Mouse (Mus musculus): Measurements from ENCODE around the gene Tstd1. TPM values are rescaled to one million over a fixed set of nuclear protein-coding genes. Genes with fewer than 3 reads are reported as not detected.

Tstd1 gene
- polyA plus RNA-seq, 1 experiment from 2014 or later: 8.8 TPM

DNA sequence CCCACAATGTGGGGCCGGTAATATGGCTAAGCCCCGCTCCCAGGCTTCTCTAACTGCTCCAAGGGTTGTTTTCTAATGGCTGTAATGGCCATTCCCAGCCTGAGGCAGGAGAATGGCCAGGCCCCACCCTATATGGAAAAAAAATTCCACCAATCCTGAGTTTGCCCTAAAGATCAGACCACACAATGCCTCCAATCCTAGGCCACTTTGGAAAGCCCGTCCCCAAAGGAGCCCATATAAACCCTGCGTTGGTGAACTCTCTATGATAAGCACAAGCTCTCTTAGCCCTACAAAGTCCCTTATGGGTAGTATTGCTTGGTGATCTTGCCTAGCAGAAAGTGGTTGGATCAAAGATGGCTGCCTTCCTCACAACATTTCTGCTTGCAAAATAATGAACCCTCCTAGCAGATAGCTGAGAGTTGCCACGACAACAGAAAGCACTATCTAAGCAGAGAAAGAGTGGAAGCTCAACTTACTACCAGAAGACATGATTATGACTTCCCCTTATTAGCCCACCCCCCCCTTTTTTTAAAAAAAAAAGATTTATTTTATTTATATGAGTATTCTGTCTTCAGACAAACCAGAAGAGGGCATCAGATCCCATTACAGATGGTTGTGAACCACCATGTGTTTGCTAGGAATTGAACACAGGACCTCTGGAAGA, 47.2 kb downstream of the Tstd1 start:
- no peak overlapping the region for H3K4me3 ChIP-seq
- H3K9ac ChIP-seq: no peak overlapping the region
- no peak overlapping the region for H3K4me2 ChIP-seq
- no peaks in the 10 kb centered on the region for H3K4me1 ChIP-seq
- H3K9me3 ChIP-seq: no peaks in the 10 kb centered on the region
- WGBS: 90% methylated on average over 5 of the region's 5 CpGs
- ATAC-seq (replicated peaks): no peak
- H3K27ac ChIP-seq: no peak overlapping the region
- H3K27me3 ChIP-seq (replicated peaks): no peaks in the 10 kb centered on the region
- no peaks in the 10 kb centered on the region for H3K36me3 ChIP-seq (replicated peaks)

DNA sequence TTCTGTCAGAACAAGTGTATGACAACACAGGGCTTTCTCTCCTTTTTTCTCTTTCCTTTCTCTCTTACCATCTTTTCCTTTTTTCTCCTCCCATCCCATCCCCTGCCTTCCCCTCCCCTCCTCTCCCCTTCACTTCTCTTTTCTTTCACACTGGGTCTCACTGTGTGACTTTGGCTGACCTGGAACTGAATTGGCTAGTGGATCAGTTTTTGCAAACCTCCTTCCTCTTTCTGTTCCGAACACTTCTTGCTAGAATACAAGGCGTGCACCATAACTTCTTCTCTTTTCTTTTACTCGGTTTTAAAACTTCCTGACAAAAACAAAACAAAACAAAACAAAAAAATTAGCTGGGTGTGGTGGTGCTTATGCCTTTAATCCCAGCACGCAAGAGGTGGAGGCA, 47.9 kb downstream of the Tstd1 start:
- no peaks in the 10 kb centered on the region for H3K36me3 ChIP-seq (replicated peaks)
- H3K27me3 ChIP-seq (replicated peaks): no peaks in the 10 kb centered on the region
- H3K4me3 ChIP-seq: no peak overlapping the region
- 80% methylated on average over 4 of the region's 4 CpGs for WGBS
- H3K9ac ChIP-seq: no peak overlapping the region
- no peaks in the 10 kb centered on the region for H3K4me1 ChIP-seq
- no peak overlapping the region for H3K4me2 ChIP-seq
- no peak for ATAC-seq (replicated peaks)
- no peaks in the 10 kb centered on the region for H3K9me3 ChIP-seq
- H3K27ac ChIP-seq: no peak overlapping the region

DNA sequence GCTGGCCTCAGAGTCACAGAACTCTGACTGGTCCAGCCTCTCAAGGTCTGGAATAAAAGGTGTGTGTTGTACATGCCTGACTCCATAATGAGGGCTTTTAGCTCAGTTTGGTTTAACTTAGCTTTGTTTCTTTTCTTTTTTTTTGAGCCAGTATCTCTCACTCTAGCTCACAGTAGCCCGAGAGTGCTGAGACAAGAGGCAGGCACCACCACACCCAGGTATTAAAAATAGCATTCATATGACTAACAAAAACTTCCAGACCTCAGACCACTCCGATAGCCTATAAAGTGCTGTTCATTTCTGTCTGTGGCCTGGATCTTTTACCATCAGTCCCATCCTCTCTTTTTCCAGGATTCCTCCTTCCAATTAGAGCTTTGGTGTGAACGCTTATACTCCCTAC, 51.0 kb downstream of the Tstd1 start:
- H3K27me3 ChIP-seq (replicated peaks): no peaks in the 10 kb centered on the region
- 92% methylated on average over 3 of the region's 3 CpGs for WGBS
- ATAC-seq (replicated peaks): no peak
- no peaks in the 10 kb centered on the region for H3K36me3 ChIP-seq (replicated peaks)
- H3K9me3 ChIP-seq: no peaks in the 10 kb centered on the region
- no peak overlapping the region for H3K27ac ChIP-seq
- H3K4me1 ChIP-seq: no peaks in the 10 kb centered on the region
- no peak overlapping the region for H3K4me2 ChIP-seq
- no peak overlapping the region for H3K4me3 ChIP-seq
- no peak overlapping the region for H3K9ac ChIP-seq

Other genes starting within 250 kb of the Tstd1 start
- 17.9 and 19.4 TPM in 2 replicates for gene Pcp4l1, start 222.6 kb upstream of the Tstd1 start, polyA plus RNA-seq (2015; fragmentation: Nextera tagmentation; extraction: Ambion mirVana)
- 0.23 and 0.34 TPM in 2 replicates for gene Nr1i3, start 204.9 kb upstream of the Tstd1 start, polyA plus RNA-seq (2015; fragmentation: Nextera tagmentation; extraction: Ambion mirVana)
- 48.1 and 56.5 TPM in 2 replicates for gene Tomm40l, start 196.4 kb upstream of the Tstd1 start, polyA plus RNA-seq (2015; fragmentation: Nextera tagmentation; extraction: Ambion mirVana)
- gene Apoa2, start 193.8 kb upstream of the Tstd1 start, polyA plus RNA-seq (2015; fragmentation: Nextera tagmentation; extraction: Ambion mirVana): 3.4 and 11.6 TPM in 2 replicates
- 27.3 and 33.2 TPM in 2 replicates for gene Fcer1g, start 184.5 kb upstream of the Tstd1 start, polyA plus RNA-seq (2015; fragmentation: Nextera tagmentation; extraction: Ambion mirVana)
- 7.0 and 7.1 TPM in 2 replicates for gene Adamts4, start 168.5 kb upstream of the Tstd1 start, polyA plus RNA-seq (2015; fragmentation: Nextera tagmentation; extraction: Ambion mirVana)
- 229 and 238 TPM in 2 replicates for gene Ndufs2, start 167.5 kb upstream of the Tstd1 start, polyA plus RNA-seq (2015; fragmentation: Nextera tagmentation; extraction: Ambion mirVana)
- 112 and 116 TPM in 2 replicates for gene B4galt3, start 148.5 kb upstream of the Tstd1 start, polyA plus RNA-seq (2015; fragmentation: Nextera tagmentation; extraction: Ambion mirVana)
- gene Ppox, start 137.7 kb upstream of the Tstd1 start, polyA plus RNA-seq (2015; fragmentation: Nextera tagmentation; extraction: Ambion mirVana): 48.7 and 56.2 TPM in 2 replicates
- 119 and 122 TPM in 2 replicates for gene Usp21, start 130.9 kb upstream of the Tstd1 start, polyA plus RNA-seq (2015; fragmentation: Nextera tagmentation; extraction: Ambion mirVana)
- 99.7 and 102 TPM in 2 replicates for gene Ufc1, start 123.8 kb upstream of the Tstd1 start, polyA plus RNA-seq (2015; fragmentation: Nextera tagmentation; extraction: Ambion mirVana)
- 52.9 and 53.5 TPM in 2 replicates for gene Dedd, start 89.7 kb upstream of the Tstd1 start, polyA plus RNA-seq (2015; fragmentation: Nextera tagmentation; extraction: Ambion mirVana)
- 52.2 and 54.2 TPM in 2 replicates for gene Nit1, start 73.2 kb upstream of the Tstd1 start, polyA plus RNA-seq (2015; fragmentation: Nextera tagmentation; extraction: Ambion mirVana)
- gene Pfdn2, start 73.2 kb upstream of the Tstd1 start, polyA plus RNA-seq (2015; fragmentation: Nextera tagmentation; extraction: Ambion mirVana): 146 and 150 TPM in 2 replicates
- gene Klhdc9, start 58.1 kb upstream of the Tstd1 start, polyA plus RNA-seq (2015; fragmentation: Nextera tagmentation; extraction: Ambion mirVana): 3.3 and 4.5 TPM in 2 replicates
- 3.1 and 3.6 TPM in 2 replicates for gene Nectin4, start 48.8 kb upstream of the Tstd1 start, polyA plus RNA-seq (2015; fragmentation: Nextera tagmentation; extraction: Ambion mirVana)
- 0.66 and 0.87 TPM in 2 replicates for gene Arhgap30, start 29.9 kb upstream of the Tstd1 start, polyA plus RNA-seq (2015; fragmentation: Nextera tagmentation; extraction: Ambion mirVana)
- gene Usf1, start 7.6 kb upstream of the Tstd1 start, polyA plus RNA-seq (2015; fragmentation: Nextera tagmentation; extraction: Ambion mirVana): 205 and 216 TPM in 2 replicates
- 9.4 and 11.8 TPM in 2 replicates for gene F11r, start 18.7 kb downstream of the Tstd1 start, polyA plus RNA-seq (2015; fragmentation: Nextera tagmentation; extraction: Ambion mirVana)
- gene Alyref2, start 84.6 kb downstream of the Tstd1 start, polyA plus RNA-seq (2015; fragmentation: Nextera tagmentation; extraction: Ambion mirVana): 33.1 and 34.3 TPM in 2 replicates
- not detected in 2 replicates for gene Itln1, start 116.4 kb downstream of the Tstd1 start, polyA plus RNA-seq (2015; fragmentation: Nextera tagmentation; extraction: Ambion mirVana)
- not detected in 2 replicates for gene Cd244a, start 140.3 kb downstream of the Tstd1 start, polyA plus RNA-seq (2015; fragmentation: Nextera tagmentation; extraction: Ambion mirVana)
- 0.06 and 0.14 TPM in 2 replicates for gene Ly9, start 188.5 kb downstream of the Tstd1 start, polyA plus RNA-seq (2015; fragmentation: Nextera tagmentation; extraction: Ambion mirVana)
- gene Slamf7, start 234.2 kb downstream of the Tstd1 start, polyA plus RNA-seq (2015; fragmentation: Nextera tagmentation; extraction: Ambion mirVana): not detected in 2 replicates

Data from midbrain, embryonic 15.5 days (tissue).